In genomic region chr15:101315832-101316231, GRCm38 (mm10) we compare ENCODE assay signal across 8 mouse cellular contexts. TPM values are rescaled to one million over a fixed set of nuclear protein-coding genes. Genes with fewer than 3 reads are reported as not detected.
DNase-seq lines count a peak whose midpoint lies in the region; ATAC-seq and TF ChIP-seq lines count a peak whose summit lies in the region.

No protein-coding gene starts in this region.

- TF ChIP-seq CTCF in CH12.LX (conservative IDR thresholded peaks at IDR 0.05 in 1 of 2, IDR thresholded peaks at IDR 0.05 in 1 of 2; ENCODE audit: low read depth in 2 of 2, low read length in 2 of 2) = peak; percentile 94 to 95

- no peaks in the 10 kb centered on the region for H3K36me3 ChIP-seq in CH12.LX (replicated peaks in 1 of 2; ENCODE audit: control insufficient read depth in 1 of 2, insufficient read depth in 1 of 2, low read length in 1 of 2)
- no peaks in the 10 kb centered on the region for H3K36me3 ChIP-seq in forebrain, embryonic 11.5 days (ENCODE audit: control insufficient read depth, insufficient read depth, low read length)
- H3K36me3 ChIP-seq in heart, embryonic 16.5 days (ENCODE audit: control insufficient read depth, insufficient read depth) = no peaks in the 10 kb centered on the region
- H3K36me3 ChIP-seq in liver, embryonic 13.5 days = no peaks in the 10 kb centered on the region
- H3K36me3 ChIP-seq in stomach, embryonic 14.5 days (ENCODE audit: control insufficient read depth, insufficient read depth, low read length) = no peaks in the 10 kb centered on the region

- no peak overlapping the region for H3K9ac ChIP-seq in CH12.LX (ENCODE audit: insufficient read depth, low read depth)
- H3K9ac ChIP-seq in forebrain, embryonic 11.5 days (ENCODE audit: low read length) = no peak overlapping the region
- peak overlapping the region; percentile 52; the same call in 1 of the 2 replicates for H3K9ac ChIP-seq in heart, embryonic 16.5 days (ENCODE audit: low read length)
- H3K9ac ChIP-seq in liver, embryonic 13.5 days = no peak overlapping the region
- no peak overlapping the region for H3K9ac ChIP-seq in stomach, embryonic 14.5 days (replicated peaks; ENCODE audit: low read depth, low read length)

- peaks cover 23% of the 10 kb centered on the region for H3K27me3 ChIP-seq in CH12.LX (replicated peaks)
- H3K27me3 ChIP-seq in forebrain, embryonic 11.5 days (ENCODE audit: control insufficient read depth, insufficient read depth, low read length) = no peaks in the 10 kb centered on the region
- no peaks in the 10 kb centered on the region for H3K27me3 ChIP-seq in heart, embryonic 16.5 days (ENCODE audit: control insufficient read depth, insufficient read depth, low read length)
- H3K27me3 ChIP-seq in liver, embryonic 13.5 days = no peaks in the 10 kb centered on the region
- H3K27me3 ChIP-seq in stomach, embryonic 14.5 days (ENCODE audit: control insufficient read depth, insufficient read depth, low read length) = no peaks in the 10 kb centered on the region

- 5% methylated on average over 11 of the region's 11 CpGs for WGBS in forebrain, embryonic 11.5 days
- 3% methylated on average over 11 of the region's 11 CpGs for WGBS in heart, embryonic 16.5 days
- WGBS in liver, embryonic 13.5 days (ENCODE audit: insufficient replicate concordance) = 1% methylated on average over 11 of the region's 11 CpGs
- 2% methylated on average over 11 of the region's 11 CpGs for WGBS in stomach, embryonic 14.5 days

- peak; percentile 92 for ATAC-seq in forebrain, embryonic 11.5 days (replicated peaks; ENCODE audit: low FRiP score)
- peak; percentile 72 for ATAC-seq in heart, embryonic 16.5 days (replicated peaks; ENCODE audit: extremely low read depth, insufficient read depth, low FRiP score)
- ATAC-seq in liver, embryonic 13.5 days (ENCODE audit: low read depth) = peak; percentile 53
- ATAC-seq in stomach, embryonic 14.5 days (ENCODE audit: insufficient number of reproducible peaks, insufficient read depth, low FRiP score, low read depth) = peak; percentile 84; the same call in 1 of the 2 replicates

- dilution Hi-C loops in CH12.LX (cut with MboI; ENCODE audit: extremely low pct_ligation_motif_present, extremely low pct_unique_long_range_greater_than_20kb, low sequenced_read_pairs) = no loop called here

- H3K27ac ChIP-seq in CH12.LX (ENCODE audit: insufficient read depth, low read depth) = no peak overlapping the region
- H3K27ac ChIP-seq in forebrain, embryonic 11.5 days (ENCODE audit: low read depth, low read length) = no peak overlapping the region
- H3K27ac ChIP-seq in heart, embryonic 16.5 days (ENCODE audit: low read length) = no peak overlapping the region
- no peak overlapping the region for H3K27ac ChIP-seq in liver, embryonic 13.5 days
- H3K27ac ChIP-seq in stomach, embryonic 14.5 days (ENCODE audit: low read length) = no peak overlapping the region

- peaks cover 25 to 52% of the 10 kb centered on the region in 2 experiments for H3K4me1 ChIP-seq in CH12.LX (ENCODE audit: control insufficient read depth in 1 of 2, insufficient read depth in 2 of 2)
- no peaks in the 10 kb centered on the region for H3K4me1 ChIP-seq in forebrain, embryonic 11.5 days (replicated peaks; ENCODE audit: control insufficient read depth, insufficient read depth, low read length)
- peaks cover 24% of the 10 kb centered on the region for H3K4me1 ChIP-seq in heart, embryonic 16.5 days (ENCODE audit: control insufficient read depth, insufficient read depth, low read length)
- peaks cover 30% of the 10 kb centered on the region for H3K4me1 ChIP-seq in liver, embryonic 13.5 days (replicated peaks)
- H3K4me1 ChIP-seq in stomach, embryonic 14.5 days (ENCODE audit: control insufficient read depth, insufficient read depth, low read length) = peaks cover 14% of the 10 kb centered on the region; the same call in 1 of the 2 replicates

- H3K79me2 ChIP-seq in CH12.LX (replicated peaks; ENCODE audit: control insufficient read depth, extremely low read depth, insufficient read depth, poor library complexity, severe bottlenecking) = no peaks in the 10 kb centered on the region

- peaks cover 7% of the 10 kb centered on the region for H3K9me3 ChIP-seq in CH12.LX (replicated peaks; ENCODE audit: low read length)
- no peaks in the 10 kb centered on the region for H3K9me3 ChIP-seq in forebrain, embryonic 11.5 days (ENCODE audit: control insufficient read depth, low read length)
- H3K9me3 ChIP-seq in heart, embryonic 16.5 days (replicated peaks; ENCODE audit: control insufficient read depth, low read length) = no peaks in the 10 kb centered on the region
- no peaks in the 10 kb centered on the region for H3K9me3 ChIP-seq in liver, embryonic 13.5 days (replicated peaks)
- H3K9me3 ChIP-seq in stomach, embryonic 14.5 days (ENCODE audit: control insufficient read depth, low read depth, low read length) = no peaks in the 10 kb centered on the region

- in situ Hi-C loops in CH12.LX (cut with MboI; ENCODE audit: low pct_ligation_motif_present, low pct_unique_long_range_greater_than_20kb, low sequenced_read_pairs) = no loop called here

- TF ChIP-seq RAD21 in CH12.LX (IDR thresholded peaks at IDR 0.05; ENCODE audit: low read depth, low read length) = peak; percentile 85

- TF ChIP-seq POLR2A in CH12.LX (IDR thresholded peaks at IDR 0.05; ENCODE audit: low read depth, low read length) = no peak

- TF ChIP-seq EP300 in CH12.LX (IDR thresholded peaks at IDR 0.05; ENCODE audit: low read length) = no peak

- peak; percentile 96 for DNase-seq in CH12.LX (ENCODE audit: extremely low read depth)
- DNase-seq in c-Kit-positive CD71-negative TER-119-negative erythroid progenitor cells, embryonic 14.5 days (ENCODE audit: low read depth) = peak; percentile 87
- DNase-seq in forebrain, embryonic 11.5 days (ENCODE audit: low spot score) = peak; percentile 93
- peak; percentile 91 to 92 for DNase-seq in kidney, postnatal 25 days
- DNase-seq in liver, embryonic 13.5 days = peak; percentile 68
- DNase-seq in natural killer cell, adult 2 months (ENCODE audit: low spot score in 2 of 2) = peak; percentile 75 to 87

- peak overlapping the region; percentile 26 for H3K4me2 ChIP-seq in CH12.LX (ENCODE audit: insufficient read depth, low read depth, poor library complexity, severe bottlenecking)
- H3K4me2 ChIP-seq in forebrain, embryonic 11.5 days (ENCODE audit: low read depth, low read length, severe bottlenecking) = 0 out of 2 replicates have a peak overlapping the region, but pooled peaks have one; percentile 5
- peak overlapping the region; percentile 74 for H3K4me2 ChIP-seq in heart, embryonic 16.5 days (ENCODE audit: low read depth, low read length)
- H3K4me2 ChIP-seq in liver, embryonic 13.5 days = peak overlapping the region; percentile 40
- peak overlapping the region; percentile 39 for H3K4me2 ChIP-seq in stomach, embryonic 14.5 days (replicated peaks; ENCODE audit: low read depth, low read length)

- H3K4me3 ChIP-seq in CH12.LX (replicated peaks in 1 of 3; ENCODE audit: low read depth in 2 of 3, low read length in 2 of 3, poor library complexity in 1 of 3) = peak overlapping the region in 2 of 3 experiments; percentile 26 to 36
- H3K4me3 ChIP-seq in forebrain, embryonic 11.5 days (ENCODE audit: low read depth, low read length) = no peak overlapping the region
- H3K4me3 ChIP-seq in heart, embryonic 16.5 days (ENCODE audit: low read length) = peak overlapping the region; percentile 48
- peak overlapping the region; percentile 32 for H3K4me3 ChIP-seq in liver, embryonic 13.5 days (replicated peaks)
- 0 out of 2 replicates have a peak overlapping the region, but pooled peaks have one; percentile 13 for H3K4me3 ChIP-seq in stomach, embryonic 14.5 days (ENCODE audit: low read depth, low read length)

TF ChIP-seq in CH12.LX, 34 proteins besides CTCF, POLR2A, EP300 and RAD21 (continues in another document):
- TF ChIP-seq NELFE (IDR thresholded peaks at IDR 0.05; ENCODE audit: low read depth, low read length) (peak; percentile 36; the same call in 1 of the 2 replicates), GABPA (IDR thresholded peaks at IDR 0.05; ENCODE audit: insufficient replicate concordance, low read depth, low read length) (no peak), IRF4 (IDR thresholded peaks at IDR 0.05; ENCODE audit: low read depth, low read length) (peak; percentile 47; the same call in 1 of the 2 replicates), SIN3A (IDR thresholded peaks at IDR 0.05; ENCODE audit: low read length) (peak; percentile 43; the same call in 1 of the 2 replicates), SMC3 (IDR thresholded peaks at IDR 0.05; ENCODE audit: low read depth, low read length) (peak; percentile 71), TCF12 (IDR thresholded peaks at IDR 0.05; ENCODE audit: low read depth, low read length) (0 out of 2 replicates have a peak, but pooled peaks have one; percentile 28), ETS1 (conservative IDR thresholded peaks at IDR 0.05; ENCODE audit: low read depth, low read length) (no peak)

RNA-seq across cellular contexts. Expression of gene 6030408B16Rik, which starts 22.8 kb away (rescaled TPM):
- total RNA-seq in CH12.LX (2012; rRNA removed) = 0.13 TPM in 1 of 2 replicates, not detected in the other
- total RNA-seq in CH12.LX (2014; rRNA removed) = 0.17 and 0.20 TPM in 2 replicates
- polyA plus RNA-seq in CH12.LX (2012; ENCODE audit: insufficient read length, low read depth) = not detected in 2 replicates
- 0.21 and 0.71 TPM in 2 replicates for polyA plus RNA-seq in forebrain, embryonic 11.5 days (2014; fragmentation: Nextera tagmentation; extraction: Ambion mirVana)
- polyA plus RNA-seq in heart, embryonic 16.5 days (2015; fragmentation: Nextera tagmentation; extraction: Ambion mirVana) = 2.8 and 7.1 TPM in 2 replicates
- 0.13 and 0.22 TPM in 2 replicates for polyA plus RNA-seq in liver, embryonic 13.5 days (2015; fragmentation: Nextera tagmentation; extraction: Ambion mirVana)
- 20.1 and 25.0 TPM in 2 replicates for polyA plus RNA-seq in stomach, embryonic 14.5 days (2014; fragmentation: Nextera tagmentation; extraction: Ambion mirVana)

RNA-seq across cellular contexts. Expression of gene Atg101, which starts 31.8 kb away (rescaled TPM):
- total RNA-seq in CH12.LX (2012; rRNA removed) = 56.9 and 58.8 TPM in 2 replicates
- total RNA-seq in CH12.LX (2014; rRNA removed) = 61.2 and 61.3 TPM in 2 replicates
- polyA plus RNA-seq in CH12.LX (2012; ENCODE audit: insufficient read length, low read depth) = 49.1 and 55.9 TPM in 2 replicates
- 62.1 and 65.7 TPM in 2 replicates for polyA plus RNA-seq in forebrain, embryonic 11.5 days (2014; fragmentation: Nextera tagmentation; extraction: Ambion mirVana)
- polyA plus RNA-seq in heart, embryonic 16.5 days (2015; fragmentation: Nextera tagmentation; extraction: Ambion mirVana) = 64.5 and 68.9 TPM in 2 replicates
- polyA plus RNA-seq in liver, embryonic 13.5 days (2015; fragmentation: Nextera tagmentation; extraction: Ambion mirVana) = 29.6 and 31.7 TPM in 2 replicates
- polyA plus RNA-seq in stomach, embryonic 14.5 days (2014; fragmentation: Nextera tagmentation; extraction: Ambion mirVana) = 63.5 and 64.1 TPM in 2 replicates

RNA-seq across cellular contexts. Expression of gene Krt80, which starts 54.1 kb away (rescaled TPM):
- total RNA-seq in CH12.LX (2012; rRNA removed) (not detected in 2 replicates), CH12.LX (2014; rRNA removed) (not detected in 2 replicates)
- polyA plus RNA-seq in CH12.LX (2012; ENCODE audit: insufficient read length, low read depth) = 0.20 TPM in 1 of 2 replicates, not detected in the other
- polyA plus RNA-seq in forebrain, embryonic 11.5 days (2014; fragmentation: Nextera tagmentation; extraction: Ambion mirVana) = not detected in 2 replicates
- 8.7 and 9.0 TPM in 2 replicates for polyA plus RNA-seq in heart, embryonic 16.5 days (2015; fragmentation: Nextera tagmentation; extraction: Ambion mirVana)
- polyA plus RNA-seq in liver, embryonic 13.5 days (2015; fragmentation: Nextera tagmentation; extraction: Ambion mirVana) = 0.10 TPM in 2 replicates
- polyA plus RNA-seq in stomach, embryonic 14.5 days (2014; fragmentation: Nextera tagmentation; extraction: Ambion mirVana) = 2.4 and 4.0 TPM in 2 replicates

Comparison
In these comparisons a context has a peak if more than half of its experiments do, and no peak if none do; other contexts are left out.
1. H3K4me2 ChIP-seq: peak in every context shown above with its lines; median percentile 74 in heart, embryonic 16.5 days; 40 in liver, embryonic 13.5 days; 39 in stomach, embryonic 14.5 days; 26 in CH12.LX; 5 in forebrain, embryonic 11.5 days.